Mouse (Mus musculus): ENCODE data around the gene Ltb. TPM values are rescaled to one million over a fixed set of nuclear protein-coding genes. Genes with fewer than 3 reads are reported as not detected.

Gene Ltb
- polyA plus RNA-seq, 1 experiment from 2014 or later: 0.25 TPM

DNA sequence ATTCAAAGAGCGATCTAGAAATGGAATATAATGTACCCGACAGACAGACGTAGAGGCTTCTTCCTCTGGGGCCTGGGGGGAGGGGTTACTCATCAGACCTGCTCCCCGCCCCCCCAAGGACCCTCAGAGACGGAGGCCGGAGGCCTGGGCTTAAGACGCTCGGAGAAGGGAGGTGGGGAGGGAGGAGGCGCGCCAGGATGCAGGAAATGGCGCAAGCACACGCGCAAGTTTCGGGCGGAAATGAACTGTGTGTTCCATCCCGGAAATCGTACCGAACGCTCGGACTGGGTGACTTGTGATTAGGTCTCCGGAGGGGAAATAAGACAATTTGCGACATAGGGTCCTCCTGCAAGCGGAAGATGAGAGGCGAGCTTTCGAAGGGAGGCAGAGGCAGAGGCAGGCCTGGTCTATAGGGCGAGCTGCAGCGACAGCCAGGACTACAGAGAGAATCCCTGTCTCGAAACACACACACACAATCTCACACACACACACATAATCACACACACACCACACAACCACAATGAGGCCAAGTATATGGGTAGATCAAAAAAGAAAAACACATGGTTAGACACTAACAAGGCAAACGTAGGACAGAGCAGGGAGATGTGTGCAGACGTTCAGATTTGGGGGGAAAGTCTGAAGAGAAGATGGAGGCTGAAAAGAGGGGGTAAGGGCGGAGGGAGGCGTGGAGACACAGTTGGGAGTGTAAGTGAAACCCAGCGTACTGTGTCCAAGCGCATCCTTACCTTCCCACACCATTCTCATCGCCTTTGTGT lies 41.6 kb downstream of the Ltb start, which contains the start of gene Nfkbil1:
TSS of gene Nfkbil1 (minus strand) at position 179 of the 776 bp plus-strand sequence.
- WGBS: under 1% methylated on average over 35 of the region's 35 CpGs
- peak; percentile 83 for ATAC-seq (replicated peaks)

DNA sequence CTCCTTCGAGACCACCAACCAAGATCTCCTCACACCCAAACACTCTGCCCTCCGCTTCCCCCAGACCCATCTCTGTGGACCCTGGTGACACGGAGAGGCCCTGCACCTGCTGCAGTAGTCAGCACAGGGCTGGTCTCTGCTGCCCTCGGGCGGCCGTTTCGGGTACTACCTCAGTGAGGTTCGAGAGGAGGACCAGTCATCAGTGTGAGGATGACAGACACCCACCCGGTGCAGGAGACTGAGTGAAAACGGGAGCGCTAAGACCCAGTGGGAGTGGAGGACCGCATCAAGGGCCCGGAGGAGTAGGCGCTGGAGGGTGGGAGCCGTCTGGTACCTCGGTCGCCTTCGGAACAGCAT lies 42.1 kb downstream of the Ltb start:
- Histone ChIP-seq H3K27me3 (no peaks in the 10 kb centered on the region), H3K9me3 (no peaks in the 10 kb centered on the region), H3K27ac (replicated peaks) (peak overlapping the region; percentile 96), H3K4me3 (peak overlapping the region; percentile 56), H3K4me1 (peaks cover 50% of the 10 kb centered on the region), H3K4me2 (replicated peaks) (peak overlapping the region; percentile 95), H3K9ac (replicated peaks) (peak overlapping the region; percentile 72), H3K36me3 (peaks cover 4% of the 10 kb centered on the region; the same call in 1 of the 2 replicates)
- under 1% methylated on average over 18 of the region's 18 CpGs for WGBS
- ATAC-seq (replicated peaks): peak; percentile 81

More for the DNA sequence above, 41.6 kb downstream of the Ltb start, which contains the start of gene Nfkbil1:
- Histone ChIP-seq H3K4me2 (replicated peaks) (peak within 1 kb of the TSS; percentile 95), H3K36me3 (peaks cover 9% of the 10 kb centered on the region; the same call in 1 of the 2 replicates), H3K27me3 (no peaks in the 10 kb centered on the region), H3K4me1 (peaks cover 47% of the 10 kb centered on the region), H3K4me3 (peak within 1 kb of the TSS; percentile 56), H3K9me3 (no peaks in the 10 kb centered on the region), H3K9ac (replicated peaks) (peak within 1 kb of the TSS; percentile 72), H3K27ac (replicated peaks) (peak within 1 kb of the TSS; percentile 96)

- WGBS: 82% methylated on average over 9 of the region's 9 CpGs
- Histone ChIP-seq H3K4me2 (replicated peaks) (peak overlapping the region; percentile 95), H3K27ac (replicated peaks) (peak overlapping the region; percentile 96), H3K27me3 (no peaks in the 10 kb centered on the region), H3K4me3 (peak overlapping the region; percentile 56), H3K4me1 (peaks cover 46% of the 10 kb centered on the region), H3K9me3 (no peaks in the 10 kb centered on the region), H3K36me3 (peaks cover 4% of the 10 kb centered on the region; the same call in 1 of the 2 replicates), H3K9ac (replicated peaks) (peak overlapping the region; percentile 72)
- ATAC-seq (replicated peaks): no peak
These were observed 42.8 kb downstream of the Ltb start for GRCm38 (mm10) chr17:35236996-35237395.

- Histone ChIP-seq H3K4me1 (peaks cover 41% of the 10 kb centered on the region), H3K4me2 (replicated peaks) (no peak overlapping the region), H3K9ac (replicated peaks) (no peak overlapping the region), H3K27ac (replicated peaks) (no peak overlapping the region), H3K36me3 (peaks cover 4% of the 10 kb centered on the region; the same call in 1 of the 2 replicates), H3K27me3 (no peaks in the 10 kb centered on the region), H3K9me3 (no peaks in the 10 kb centered on the region), H3K4me3 (no peak overlapping the region)
- WGBS: 89% methylated on average over 12 of the region's 12 CpGs
- ATAC-seq (replicated peaks): no peak
These were observed 43.3 kb downstream of the Ltb start for GRCm38 (mm10) chr17:35237504-35237903.

DNA sequence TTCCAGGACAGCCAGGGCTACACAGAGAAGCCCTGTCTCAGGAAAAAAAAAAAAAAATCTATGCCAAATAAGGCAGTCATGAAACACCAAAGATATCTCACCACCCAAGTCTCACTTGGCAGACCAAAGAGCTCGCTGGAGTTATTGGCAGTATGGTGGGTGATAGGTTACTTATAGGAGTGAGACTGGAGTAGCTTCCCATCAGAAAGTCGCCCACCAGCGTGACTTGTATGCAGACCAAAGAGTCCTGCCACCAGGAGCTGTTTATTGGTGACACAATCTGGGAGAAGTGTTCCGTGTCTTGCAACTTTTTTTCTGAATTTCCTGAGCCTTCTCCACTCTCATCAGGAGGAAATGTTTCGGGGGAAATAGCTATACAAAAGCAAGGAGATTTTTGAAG lies 45.5 kb downstream of the Ltb start:
- peaks cover 38% of the 10 kb centered on the region for H3K4me1 ChIP-seq
- H3K9me3 ChIP-seq: no peaks in the 10 kb centered on the region
- no peak overlapping the region for H3K27ac ChIP-seq (replicated peaks)
- no peak overlapping the region for H3K4me2 ChIP-seq (replicated peaks)
- no peaks in the 10 kb centered on the region for H3K27me3 ChIP-seq
- no peak for ATAC-seq (replicated peaks)
- no peak overlapping the region for H3K4me3 ChIP-seq
- H3K36me3 ChIP-seq: peaks cover 14% of the 10 kb centered on the region
- WGBS: 80% methylated on average over 5 of the region's 5 CpGs
- H3K9ac ChIP-seq (replicated peaks): no peak overlapping the region

GRCm38 (mm10) chr17:35240384-35241304 lies 46.4 kb downstream of the Ltb start:
- Histone ChIP-seq H3K4me1 (peaks cover 42% of the 10 kb centered on the region), H3K4me2 (replicated peaks) (peak overlapping the region; percentile 81), H3K9me3 (no peaks in the 10 kb centered on the region), H3K9ac (replicated peaks) (peak overlapping the region; percentile 53), H3K27me3 (no peaks in the 10 kb centered on the region), H3K4me3 (peak overlapping the region; percentile 80), H3K36me3 (peaks cover 24% of the 10 kb centered on the region), H3K27ac (replicated peaks) (peak overlapping the region; percentile 97)
- ATAC-seq (replicated peaks): peak; percentile 5
- WGBS: 23% methylated on average over 12 of the region's 12 CpGs

GRCm38 (mm10) chr17:35241305-35242014 lies 47.2 kb downstream of the Ltb start, which contains the start of gene Ddx39b:
Gene Ddx39b, plus strand, starts transcription at chr17:35241746.
- H3K27ac ChIP-seq (replicated peaks): peak within 1 kb of the TSS; percentile 97
- no peaks in the 10 kb centered on the region for H3K9me3 ChIP-seq
- H3K4me1 ChIP-seq: peaks cover 50% of the 10 kb centered on the region
- H3K27me3 ChIP-seq: no peaks in the 10 kb centered on the region
- H3K9ac ChIP-seq (replicated peaks): peak within 1 kb of the TSS; percentile 99
- H3K4me3 ChIP-seq: peak within 1 kb of the TSS; percentile 80
- under 1% methylated on average over 69 of the region's 69 CpGs for WGBS
- peaks cover 31% of the 10 kb centered on the region for H3K36me3 ChIP-seq
- peak; percentile 91 for ATAC-seq (replicated peaks)
- H3K4me2 ChIP-seq (replicated peaks): peak within 1 kb of the TSS; percentile 81

- peaks cover 39% of the 10 kb centered on the region for H3K36me3 ChIP-seq
- ATAC-seq (replicated peaks): peak; percentile 38
- H3K27ac ChIP-seq (replicated peaks): peak overlapping the region; percentile 97
- H3K4me3 ChIP-seq: peak overlapping the region; percentile 80
- H3K4me1 ChIP-seq: peaks cover 50% of the 10 kb centered on the region
- peak overlapping the region; percentile 81 for H3K4me2 ChIP-seq (replicated peaks)
- under 1% methylated on average over 55 of the region's 55 CpGs for whole genome bisulfite sequencing
- peak overlapping the region; percentile 99 for H3K9ac ChIP-seq (replicated peaks)
- H3K27me3 ChIP-seq: no peaks in the 10 kb centered on the region
- no peaks in the 10 kb centered on the region for H3K9me3 ChIP-seq
These were observed 48.0 kb downstream of the Ltb start for GRCm38 (mm10) chr17:35242015-35242941.

GRCm38 (mm10) chr17:35243086-35243485 lies 48.8 kb downstream of the Ltb start:
- peak overlapping the region; percentile 97 for H3K27ac ChIP-seq (replicated peaks)
- H3K4me2 ChIP-seq (replicated peaks): peak overlapping the region; percentile 81
- peaks cover 52% of the 10 kb centered on the region for H3K4me1 ChIP-seq
- peak overlapping the region; percentile 99 for H3K9ac ChIP-seq (replicated peaks)
- no peaks in the 10 kb centered on the region for H3K27me3 ChIP-seq
- H3K36me3 ChIP-seq: peaks cover 47% of the 10 kb centered on the region
- H3K9me3 ChIP-seq: no peaks in the 10 kb centered on the region
- ATAC-seq (replicated peaks): no peak; the same call in 1 of the 2 replicates
- H3K4me3 ChIP-seq: peak overlapping the region; percentile 80
- 3% methylated on average over 16 of the region's 16 CpGs for WGBS

DNA sequence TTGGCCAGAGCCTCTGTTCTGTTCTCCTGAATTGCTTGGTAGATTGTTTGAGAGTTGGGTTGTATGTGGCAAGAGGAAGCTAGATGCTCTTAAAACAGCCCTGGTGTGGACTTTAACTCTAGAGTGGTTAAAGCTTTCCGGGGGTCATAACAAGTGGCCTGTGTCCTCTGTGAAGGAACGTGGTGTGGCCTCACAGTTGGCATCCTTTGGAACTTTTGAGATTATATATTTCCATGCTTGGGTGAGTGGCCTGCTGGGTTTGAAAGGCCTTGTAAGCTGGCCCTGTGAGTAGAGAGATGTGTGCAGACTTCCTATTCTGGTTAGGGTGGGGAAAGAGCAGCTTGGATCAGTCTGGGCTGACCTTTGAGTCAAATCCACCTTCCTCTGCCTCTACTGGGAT lies 50.8 kb downstream of the Ltb start:
- Histone ChIP-seq H3K36me3 (peaks cover 66% of the 10 kb centered on the region), H3K9me3 (no peaks in the 10 kb centered on the region), H3K4me1 (peaks cover 52% of the 10 kb centered on the region), H3K27ac (replicated peaks) (peak overlapping the region; percentile 0; the same call in 1 of the 2 replicates), H3K4me3 (peak overlapping the region; percentile 80), H3K27me3 (no peaks in the 10 kb centered on the region), H3K9ac (replicated peaks) (peak overlapping the region; percentile 99), H3K4me2 (replicated peaks) (peak overlapping the region; percentile 81)
- ATAC-seq (replicated peaks): no peak
- 76% methylated on average over 2 of the region's 2 CpGs for WGBS

Data from forebrain, embryonic 15.5 days (tissue).